Mouse (Mus musculus): ENCODE data around the gene Ank3. TPM values are rescaled to one million over a fixed set of nuclear protein-coding genes. Genes with fewer than 3 reads are reported as not detected.

Gene Ank3
- polyA plus RNA-seq, 1 experiment from 2014 or later: 21.6 TPM

DNA sequence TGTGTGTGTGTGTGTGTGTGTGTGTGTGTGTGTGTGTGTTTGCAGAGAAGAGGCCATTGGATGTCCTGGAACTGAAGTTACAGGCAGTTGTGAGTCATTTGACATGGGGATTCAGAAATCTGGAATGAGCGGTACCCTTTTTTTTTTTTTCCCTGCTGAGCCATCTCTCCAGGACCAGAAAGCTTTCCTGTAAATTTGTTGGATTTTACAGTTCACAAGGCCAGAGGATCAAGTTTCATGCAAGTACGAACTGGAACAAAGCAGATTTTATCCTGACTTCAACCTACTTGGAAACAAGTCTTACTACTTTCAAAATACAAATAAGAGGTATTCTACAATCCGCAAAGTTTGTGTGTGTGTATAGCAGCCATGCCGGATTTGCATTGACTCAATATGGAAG lies 123.4 kb downstream of the Ank3 start:
- TF ChIP-seq CTCF (IDR thresholded peaks at IDR 0.05; ENCODE audit: low read depth): no peak
- H3K36me3 ChIP-seq (ENCODE audit: control insufficient read depth, insufficient read depth): no peaks in the 10 kb centered on the region
- no peak overlapping the region for H3K4me2 ChIP-seq (replicated peaks; ENCODE audit: low read depth)
- no peak overlapping the region for H3K9ac ChIP-seq (ENCODE audit: low read depth, low read length)
- H3K27ac ChIP-seq (ENCODE audit: low read depth, low read length): no peak overlapping the region
- H3K9me3 ChIP-seq (ENCODE audit: control insufficient read depth): no peaks in the 10 kb centered on the region
- WGBS: 68% methylated on average over 4 of the region's 4 CpGs
- no peaks in the 10 kb centered on the region for H3K27me3 ChIP-seq (replicated peaks; ENCODE audit: control insufficient read depth, insufficient read depth, low read length)
- no peak overlapping the region for H3K4me3 ChIP-seq (ENCODE audit: low read depth, low read length)
- no peak for ATAC-seq
- H3K4me1 ChIP-seq (replicated peaks; ENCODE audit: control insufficient read depth, insufficient read depth, low read length): no peaks in the 10 kb centered on the region

DNA sequence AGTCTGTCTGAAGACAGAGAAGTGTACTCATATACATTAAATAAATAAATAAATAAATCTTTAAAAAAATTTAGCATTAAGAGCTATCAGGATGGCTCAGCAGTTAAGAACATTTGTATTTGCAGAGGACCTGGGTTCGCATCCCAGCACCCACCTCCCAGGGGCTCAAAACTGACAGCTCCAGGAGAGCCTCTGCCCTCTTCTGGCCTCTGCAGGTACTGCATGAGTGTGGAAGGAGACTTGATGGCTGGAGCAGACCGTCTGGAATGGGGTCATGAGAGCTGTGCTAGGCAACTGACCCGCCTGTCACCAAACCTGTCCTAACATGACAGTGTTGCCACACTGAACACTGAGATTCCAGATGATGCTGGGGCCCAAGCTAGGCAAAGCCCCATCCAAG lies 124.6 kb downstream of the Ank3 start:
- H3K4me3 ChIP-seq (ENCODE audit: low read depth, low read length): no peak overlapping the region
- no peak for ATAC-seq
- WGBS: 80% methylated on average over 3 of the region's 3 CpGs
- peak; percentile 61 for TF ChIP-seq CTCF (IDR thresholded peaks at IDR 0.05; ENCODE audit: low read depth)
- no peak overlapping the region for H3K27ac ChIP-seq (ENCODE audit: low read depth, low read length)
- H3K4me2 ChIP-seq (replicated peaks; ENCODE audit: low read depth): no peak overlapping the region
- H3K27me3 ChIP-seq (replicated peaks; ENCODE audit: control insufficient read depth, insufficient read depth, low read length): no peaks in the 10 kb centered on the region
- H3K4me1 ChIP-seq (replicated peaks; ENCODE audit: control insufficient read depth, insufficient read depth, low read length): no peaks in the 10 kb centered on the region
- no peak overlapping the region for H3K9ac ChIP-seq (ENCODE audit: low read depth, low read length)
- H3K36me3 ChIP-seq (ENCODE audit: control insufficient read depth, insufficient read depth): no peaks in the 10 kb centered on the region
- no peaks in the 10 kb centered on the region for H3K9me3 ChIP-seq (ENCODE audit: control insufficient read depth)

DNA sequence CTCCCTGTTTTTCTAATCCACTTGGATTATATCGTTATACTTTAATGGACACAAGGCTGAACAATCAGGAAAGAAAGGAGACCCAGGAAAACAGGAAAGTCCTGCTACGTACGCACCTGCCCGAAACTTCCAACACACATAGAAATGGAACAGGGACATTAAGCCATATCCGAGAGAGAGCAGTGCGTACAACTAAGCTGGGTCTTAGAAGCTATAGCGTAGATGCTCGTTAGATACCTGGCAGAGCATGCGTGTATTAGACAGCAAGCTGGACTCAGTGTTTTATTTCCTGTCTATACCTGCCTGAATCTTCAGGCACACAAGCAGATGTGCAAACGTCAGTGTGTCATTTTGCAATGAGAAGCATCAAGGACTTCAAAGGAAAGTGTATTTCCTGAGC lies 128.7 kb downstream of the Ank3 start:
- Histone ChIP-seq H3K36me3 (ENCODE audit: control insufficient read depth, insufficient read depth) (no peaks in the 10 kb centered on the region), H3K27ac (ENCODE audit: low read depth, low read length) (no peak overlapping the region), H3K9ac (ENCODE audit: low read depth, low read length) (no peak overlapping the region), H3K4me2 (replicated peaks; ENCODE audit: low read depth) (no peak overlapping the region), H3K4me3 (ENCODE audit: low read depth, low read length) (no peak overlapping the region), H3K4me1 (replicated peaks; ENCODE audit: control insufficient read depth, insufficient read depth, low read length) (no peaks in the 10 kb centered on the region), H3K27me3 (replicated peaks; ENCODE audit: control insufficient read depth, insufficient read depth, low read length) (no peaks in the 10 kb centered on the region), H3K9me3 (ENCODE audit: control insufficient read depth) (no peaks in the 10 kb centered on the region)
- TF ChIP-seq CTCF (IDR thresholded peaks at IDR 0.05; ENCODE audit: low read depth): no peak
- WGBS: 83% methylated on average over 10 of the region's 10 CpGs
- ATAC-seq: no peak

DNA sequence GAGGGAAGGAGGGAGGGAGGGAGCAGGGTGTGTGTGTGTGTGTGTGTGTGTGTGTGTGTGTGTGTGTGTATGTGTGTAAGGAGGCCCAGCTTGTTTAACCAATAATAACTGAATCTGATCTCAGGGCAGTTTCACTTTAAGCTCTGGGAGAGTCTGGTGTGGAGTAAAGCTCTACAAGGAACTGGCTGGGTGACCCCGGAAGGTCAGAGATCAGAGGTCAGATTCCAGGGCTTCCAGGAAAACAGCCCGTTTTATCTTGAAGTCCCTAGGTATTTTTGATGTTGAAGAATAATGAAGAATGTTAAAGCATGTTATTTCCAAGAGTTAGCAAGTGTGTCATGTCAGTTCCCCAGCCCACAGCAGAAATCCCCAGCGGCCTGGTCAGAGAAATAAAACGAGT lies 130.2 kb downstream of the Ank3 start:
- Histone ChIP-seq H3K36me3 (ENCODE audit: control insufficient read depth, insufficient read depth) (no peaks in the 10 kb centered on the region), H3K4me2 (replicated peaks; ENCODE audit: low read depth) (no peak overlapping the region), H3K27ac (ENCODE audit: low read depth, low read length) (no peak overlapping the region), H3K27me3 (replicated peaks; ENCODE audit: control insufficient read depth, insufficient read depth, low read length) (no peaks in the 10 kb centered on the region), H3K4me1 (replicated peaks; ENCODE audit: control insufficient read depth, insufficient read depth, low read length) (no peaks in the 10 kb centered on the region), H3K9ac (ENCODE audit: low read depth, low read length) (no peak overlapping the region), H3K4me3 (ENCODE audit: low read depth, low read length) (no peak overlapping the region), H3K9me3 (ENCODE audit: control insufficient read depth) (no peaks in the 10 kb centered on the region)
- TF ChIP-seq CTCF (IDR thresholded peaks at IDR 0.05; ENCODE audit: low read depth): no peak
- ATAC-seq: no peak
- 67% methylated on average over 4 of the region's 4 CpGs for WGBS

DNA sequence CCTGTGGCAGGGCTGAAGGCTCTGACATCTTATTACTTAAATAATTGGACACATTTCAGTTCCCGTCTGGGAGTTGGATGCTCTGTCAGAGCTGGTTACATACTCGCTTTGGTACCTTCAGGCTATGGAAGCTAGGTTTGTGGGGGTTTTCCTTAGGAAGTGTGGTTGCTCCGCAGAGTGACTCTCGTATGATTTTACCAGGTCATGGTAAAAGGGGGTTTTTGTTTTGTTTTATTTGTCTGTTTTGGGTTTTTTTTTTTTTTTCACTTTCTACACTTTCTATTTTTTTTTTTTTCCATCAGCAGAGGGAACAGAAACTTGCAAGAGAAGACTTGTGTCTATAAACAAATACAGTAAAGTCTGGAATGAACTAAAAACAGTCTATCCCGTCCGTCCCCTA lies 131.8 kb downstream of the Ank3 start:
- no peaks in the 10 kb centered on the region for H3K4me1 ChIP-seq (replicated peaks; ENCODE audit: control insufficient read depth, insufficient read depth, low read length)
- TF ChIP-seq CTCF (IDR thresholded peaks at IDR 0.05; ENCODE audit: low read depth): no peak
- H3K4me2 ChIP-seq (replicated peaks; ENCODE audit: low read depth): no peak overlapping the region
- no peak overlapping the region for H3K4me3 ChIP-seq (ENCODE audit: low read depth, low read length)
- ATAC-seq: no peak
- no peaks in the 10 kb centered on the region for H3K36me3 ChIP-seq (ENCODE audit: control insufficient read depth, insufficient read depth)
- H3K27ac ChIP-seq (ENCODE audit: low read depth, low read length): no peak overlapping the region
- WGBS: 85% methylated on average over 6 of the region's 6 CpGs
- H3K9ac ChIP-seq (ENCODE audit: low read depth, low read length): no peak overlapping the region
- H3K9me3 ChIP-seq (ENCODE audit: control insufficient read depth): no peaks in the 10 kb centered on the region
- H3K27me3 ChIP-seq (replicated peaks; ENCODE audit: control insufficient read depth, insufficient read depth, low read length): no peaks in the 10 kb centered on the region

DNA sequence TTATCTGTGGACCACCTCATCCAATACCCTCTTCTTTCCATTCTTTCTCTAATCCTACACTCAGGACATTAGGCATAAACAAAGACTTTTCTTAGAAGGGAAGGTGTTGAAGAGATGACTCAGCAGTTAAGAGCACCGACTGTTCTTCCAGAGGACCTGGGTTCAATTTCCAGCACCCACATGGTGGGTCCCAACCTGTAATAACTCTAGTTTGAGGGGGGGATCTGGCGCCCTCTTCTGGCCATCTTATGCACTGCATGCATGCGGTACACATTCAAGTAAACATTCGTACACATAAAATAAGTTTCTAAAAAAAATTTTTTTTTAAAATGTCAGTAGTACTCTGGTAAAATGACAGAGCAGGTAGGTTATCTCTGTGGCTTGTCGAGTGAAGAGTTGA lies 133.0 kb downstream of the Ank3 start:
- 78% methylated on average over 5 of the region's 5 CpGs for WGBS
- H3K27ac ChIP-seq (ENCODE audit: low read depth, low read length): no peak overlapping the region
- no peak for ATAC-seq

DNA sequence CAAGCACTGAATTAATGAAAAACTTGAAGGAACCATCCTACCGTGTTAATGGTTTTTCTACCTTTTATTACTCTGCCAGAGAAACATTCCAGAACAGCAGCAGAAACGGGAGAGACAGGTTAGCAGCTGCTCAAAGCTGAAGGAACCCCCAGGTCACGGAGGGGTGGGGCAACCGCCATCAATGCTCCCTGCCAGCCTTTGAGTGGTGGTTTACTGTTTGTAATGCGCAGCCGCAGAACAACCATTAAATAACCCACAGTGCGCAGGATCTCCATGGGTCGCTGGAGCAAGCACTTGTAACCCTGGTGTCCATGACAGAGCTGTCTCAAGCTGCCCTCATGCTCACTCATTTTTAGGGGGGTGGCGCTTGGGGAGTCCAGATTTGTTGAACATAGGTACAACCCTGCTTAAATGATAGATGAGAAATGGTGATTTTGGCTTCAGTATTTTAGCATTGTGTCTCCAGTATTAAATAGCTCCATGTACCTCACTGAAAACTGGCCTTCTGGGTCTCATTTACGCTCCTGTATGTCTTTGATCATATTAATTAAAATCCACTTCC lies 133.7 kb downstream of the Ank3 start:
- Histone ChIP-seq H3K4me1 (replicated peaks; ENCODE audit: control insufficient read depth, insufficient read depth, low read length) (no peaks in the 10 kb centered on the region), H3K4me2 (replicated peaks; ENCODE audit: low read depth) (no peak overlapping the region), H3K36me3 (ENCODE audit: control insufficient read depth, insufficient read depth) (no peaks in the 10 kb centered on the region), H3K9ac (ENCODE audit: low read depth, low read length) (no peak overlapping the region), H3K4me3 (ENCODE audit: low read depth, low read length) (no peak overlapping the region), H3K9me3 (ENCODE audit: control insufficient read depth) (no peaks in the 10 kb centered on the region), H3K27ac (ENCODE audit: low read depth, low read length) (no peak overlapping the region), H3K27me3 (replicated peaks; ENCODE audit: control insufficient read depth, insufficient read depth, low read length) (no peaks in the 10 kb centered on the region)
- WGBS: 62% methylated on average over 10 of the region's 10 CpGs
- TF ChIP-seq CTCF (IDR thresholded peaks at IDR 0.05; ENCODE audit: low read depth): no peak
- ATAC-seq: no peak

More for the DNA sequence above, 133.0 kb downstream of the Ank3 start:
- peak; percentile 61 for TF ChIP-seq CTCF (IDR thresholded peaks at IDR 0.05; ENCODE audit: low read depth)
- no peaks in the 10 kb centered on the region for H3K27me3 ChIP-seq (replicated peaks; ENCODE audit: control insufficient read depth, insufficient read depth, low read length)
- no peaks in the 10 kb centered on the region for H3K36me3 ChIP-seq (ENCODE audit: control insufficient read depth, insufficient read depth)
- no peaks in the 10 kb centered on the region for H3K9me3 ChIP-seq (ENCODE audit: control insufficient read depth)
- no peak overlapping the region for H3K4me3 ChIP-seq (ENCODE audit: low read depth, low read length)
- H3K4me1 ChIP-seq (replicated peaks; ENCODE audit: control insufficient read depth, insufficient read depth, low read length): no peaks in the 10 kb centered on the region
- H3K4me2 ChIP-seq (replicated peaks; ENCODE audit: low read depth): no peak overlapping the region
- H3K9ac ChIP-seq (ENCODE audit: low read depth, low read length): no peak overlapping the region

All from intestine, postnatal 0 days (tissue).